Mouse (Mus musculus) CD4-positive, CD25-positive, alpha-beta regulatory T cell (primary cell): ENCODE measurements around the gene Btbd35f25. TPM values are rescaled to one million over a fixed set of nuclear protein-coding genes. Genes with fewer than 3 reads are reported as not detected.

ENCODE experiments used
- polyA plus RNA-seq: library from polyadenylated mRNA; unstranded; fragments of 100-300 nt; shearing (Covaris generic); gene quantifications from one replicate; pipeline ENCODE4 v1.2.1, GENCODE M21; 2017

The Btbd35f25 gene
- polyA plus RNA-seq = not detected

GRCm38 (mm10) chrX:31717056-31717455, at the start of gene Btbd35f25:
Gene Btbd35f25 (minus strand): TSS chrX:31717156.

Other genes starting within 250 kb of the Btbd35f25 start
- not detected for gene Gm21883, start 142.9 kb downstream of the Btbd35f25 start, polyA plus RNA-seq
- gene Spin2e, start 98.2 kb downstream of the Btbd35f25 start, polyA plus RNA-seq = not detected
- gene Gm21637, start 244.9 kb upstream of the Btbd35f25 start, polyA plus RNA-seq = not detected